Mouse (Mus musculus): ENCODE measurements around the gene Cxcl14.

GRCm38 (mm10) chr13:56287091-56287490, 9.3 kb downstream of the Cxcl14 start:
- TF ChIP-seq CTCF (IDR thresholded peaks at IDR 0.05) (no peak), EP300 (IDR thresholded peaks at IDR 0.05) (no peak)

Data from lung, postnatal 0 days (tissue).